Mouse (Mus musculus): ENCODE data around the gene Serinc3.

DNA sequence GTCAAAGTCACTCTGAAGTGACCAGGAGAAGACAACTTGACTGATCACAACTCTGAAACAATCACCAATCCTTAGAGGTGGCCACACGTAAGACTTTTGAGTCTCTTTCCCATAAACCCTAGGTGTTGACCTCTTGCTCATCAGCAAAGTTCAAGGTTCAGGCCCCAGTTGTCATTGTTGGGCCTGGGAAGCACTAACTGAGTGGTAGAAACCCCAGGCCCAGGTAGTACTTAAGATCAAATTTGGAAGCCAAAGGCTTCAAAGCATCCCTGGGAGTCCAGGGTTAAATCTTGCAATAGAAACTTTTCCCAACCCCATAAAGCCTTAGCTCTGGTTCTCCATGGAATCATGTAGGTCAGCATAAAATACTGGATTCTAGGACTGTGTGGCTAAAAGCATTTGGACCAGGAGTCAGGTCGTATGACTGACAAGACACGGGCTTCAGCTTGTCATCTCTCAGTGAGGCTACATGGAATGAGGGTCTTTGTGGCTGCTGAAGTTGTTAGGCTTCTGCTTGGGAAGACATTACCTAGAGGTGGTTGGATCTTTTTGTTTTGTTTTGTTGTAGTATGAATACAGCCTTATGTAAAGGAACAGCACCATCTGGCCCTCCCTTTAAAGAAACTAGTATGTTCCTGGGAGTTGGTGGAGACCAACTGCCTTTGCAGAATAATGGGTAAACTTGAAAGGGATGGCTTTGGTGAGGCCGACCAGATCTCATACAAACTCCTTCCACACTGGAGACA lies 28.9 kb downstream of the Serinc3 start:
- TF ChIP-seq SRF (IDR thresholded peaks at IDR 0.05; ENCODE audit: control insufficient read depth, insufficient read length, low read depth) (no peak), POLR2A (IDR thresholded peaks at IDR 0.05; ENCODE audit: insufficient read length, low read depth) (peak; percentile 19), MAX (IDR thresholded peaks at IDR 0.05; ENCODE audit: low read depth) (no peak)

All from myocyte (in vitro differentiated cells).